Mouse (Mus musculus) liver (tissue): ENCODE data around the gene Cd200r1.
"Not testable (repeated sequence)": the region's sequence is repeated elsewhere in the genome, so short reads cannot be mapped to it uniquely, and the experiment has no call there.

Experiments
- DNase-seq: peaks from one replicate; pipeline ENCODE4 v3.0.0-alpha.2; 2020; ENCODE audit warnings: mixed read lengths

Cd200r1 gene

DNA sequence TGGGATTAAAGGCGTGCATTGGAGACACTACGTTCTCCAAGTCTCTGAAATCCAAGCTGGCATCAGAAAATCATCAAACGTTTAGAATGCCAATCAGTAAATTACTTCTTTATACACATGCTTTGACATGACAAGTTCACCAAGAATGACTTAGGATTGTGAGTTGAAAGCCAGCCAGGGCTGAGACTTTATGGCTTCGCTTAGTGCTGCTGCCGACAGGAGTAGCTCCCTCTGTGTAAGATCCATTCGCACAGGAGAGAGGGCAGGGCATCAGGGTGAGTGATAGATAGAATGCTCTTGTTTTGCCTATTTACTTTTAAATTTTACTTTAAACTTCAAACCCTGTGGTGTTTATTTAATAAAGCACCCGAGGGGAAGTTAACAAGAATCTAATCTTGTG is 2.0 kb downstream of the Cd200r1 start:
- DNase-seq: no peak

DNA sequence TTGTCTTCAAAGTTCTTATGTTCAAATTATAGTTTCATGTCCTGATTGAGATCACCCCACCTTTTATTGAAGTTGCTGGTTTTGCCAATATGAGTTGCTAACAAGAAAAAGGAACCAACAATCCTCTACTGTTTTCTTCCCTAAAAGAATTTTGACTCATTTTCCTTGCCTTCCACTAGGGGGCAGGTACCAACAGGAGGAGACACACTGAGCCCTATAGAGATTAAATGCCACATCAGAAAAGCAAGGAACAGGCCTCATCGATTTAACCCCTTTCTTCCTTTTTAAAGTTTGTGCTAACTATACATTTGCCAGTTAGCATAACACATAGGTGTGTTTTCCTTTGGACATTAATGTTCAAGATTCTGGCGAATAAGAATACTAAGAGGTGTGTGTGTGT is 2.4 kb downstream of the Cd200r1 start:
- DNase-seq: no peak

DNA sequence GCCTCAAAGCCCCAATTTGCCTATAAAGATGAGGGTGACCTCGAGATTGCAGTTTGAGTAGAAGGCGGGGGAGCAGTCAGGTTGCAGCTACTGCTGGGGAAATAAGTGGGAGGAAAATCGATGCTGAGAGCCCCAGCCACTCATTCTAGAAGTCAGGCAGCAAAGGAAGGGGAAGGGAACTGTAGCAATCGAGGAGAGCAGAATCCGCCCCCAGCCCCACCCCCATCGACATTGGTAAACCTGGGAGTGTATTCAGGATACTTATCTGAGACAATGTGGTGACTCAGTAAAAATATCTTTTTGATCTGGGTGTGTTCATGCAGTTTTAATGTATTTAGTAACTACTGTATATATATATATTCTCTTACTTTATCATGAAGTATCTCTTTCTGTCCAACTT is 7.0 kb downstream of the Cd200r1 start:
- peak; percentile 22 for DNase-seq

DNA sequence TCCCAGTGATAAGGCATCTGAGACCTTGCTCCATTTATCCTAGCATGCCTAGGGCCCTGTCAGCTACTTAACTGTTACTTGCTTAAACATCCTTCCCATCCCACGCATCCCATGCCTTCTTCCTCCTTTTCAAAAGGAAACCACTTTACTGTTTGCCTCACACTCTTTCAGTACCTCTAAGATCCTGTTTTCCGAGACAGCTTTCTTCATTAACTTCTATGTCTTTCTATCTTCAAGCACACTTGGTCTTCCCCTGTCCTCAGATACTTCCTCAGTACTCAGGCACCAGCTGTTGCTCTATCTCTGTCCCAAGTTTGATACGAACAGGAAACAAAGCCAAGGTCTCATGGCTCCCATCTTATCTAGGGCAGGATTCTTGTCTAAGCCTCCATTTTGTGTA is 8.1 kb downstream of the Cd200r1 start:
- no peak for DNase-seq

DNA sequence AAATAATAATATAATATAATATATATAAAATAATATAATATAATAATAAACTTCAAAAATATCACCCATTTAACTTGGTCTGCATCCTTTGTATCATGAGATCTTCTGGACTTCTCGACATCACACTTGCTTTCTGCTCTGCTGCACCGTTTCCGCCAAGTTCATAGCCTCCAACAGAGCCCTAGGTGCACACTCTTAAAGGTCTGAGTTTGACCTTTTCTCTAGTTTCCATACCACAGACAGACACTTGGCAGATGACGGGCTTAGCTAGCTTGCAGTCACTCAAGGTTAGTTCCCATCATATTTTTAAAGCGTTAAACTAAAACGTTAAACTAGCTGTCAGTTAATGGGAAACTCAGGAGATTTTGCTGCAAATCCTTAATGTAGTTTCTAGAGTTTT is 8.7 kb downstream of the Cd200r1 start:
- DNase-seq: no peak

DNA sequence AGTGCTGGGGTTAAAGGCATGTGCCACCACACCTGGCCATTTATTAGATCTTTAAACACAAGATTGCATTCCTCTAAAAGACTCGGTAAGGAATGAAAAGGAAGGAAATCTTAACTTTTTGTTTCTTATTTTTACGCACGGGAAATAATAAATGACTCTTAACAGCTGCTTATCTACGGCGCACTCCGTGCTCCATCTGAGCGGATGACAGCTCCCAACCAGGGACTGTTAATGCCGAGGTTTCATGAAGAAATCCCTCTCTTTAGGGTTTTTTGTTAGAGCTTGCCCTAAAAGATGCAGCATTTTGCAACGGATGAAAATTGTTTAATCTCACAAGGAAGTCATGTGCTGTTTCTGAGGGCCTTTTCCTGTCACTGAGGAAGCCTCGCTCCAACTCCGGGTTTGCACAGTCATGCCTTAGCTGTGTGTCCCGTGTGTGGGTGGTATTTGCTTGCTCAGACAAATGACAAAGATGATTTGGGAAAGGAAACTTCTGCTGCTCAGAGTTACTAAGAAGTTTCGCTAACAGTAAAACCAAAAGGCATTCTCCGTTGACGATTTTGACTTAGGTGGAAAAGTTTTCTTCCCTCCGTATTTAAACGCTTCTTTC is 13.1 kb downstream of the Cd200r1 start:
- peak; percentile 54 for DNase-seq

DNA sequence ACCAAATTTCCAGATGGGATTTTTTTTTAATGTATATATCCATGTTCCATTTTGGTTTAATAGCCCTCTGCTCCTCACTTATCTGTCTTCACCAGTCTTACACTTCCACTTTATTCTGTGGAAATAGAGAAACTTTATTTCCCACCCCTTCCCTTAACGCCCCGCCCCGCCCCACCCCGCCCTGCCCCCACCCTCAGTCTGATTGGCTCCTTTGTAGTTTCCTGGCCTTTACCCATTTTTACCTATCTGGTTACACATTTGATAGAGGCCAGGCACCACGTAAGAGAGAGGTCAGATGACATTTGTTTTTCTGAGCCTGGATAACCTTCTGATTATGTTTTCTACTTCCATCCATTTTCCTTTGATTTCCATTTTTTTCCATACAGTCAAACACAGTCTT is 14.0 kb downstream of the Cd200r1 start:
- DNase-seq: peak; percentile 43

DNA sequence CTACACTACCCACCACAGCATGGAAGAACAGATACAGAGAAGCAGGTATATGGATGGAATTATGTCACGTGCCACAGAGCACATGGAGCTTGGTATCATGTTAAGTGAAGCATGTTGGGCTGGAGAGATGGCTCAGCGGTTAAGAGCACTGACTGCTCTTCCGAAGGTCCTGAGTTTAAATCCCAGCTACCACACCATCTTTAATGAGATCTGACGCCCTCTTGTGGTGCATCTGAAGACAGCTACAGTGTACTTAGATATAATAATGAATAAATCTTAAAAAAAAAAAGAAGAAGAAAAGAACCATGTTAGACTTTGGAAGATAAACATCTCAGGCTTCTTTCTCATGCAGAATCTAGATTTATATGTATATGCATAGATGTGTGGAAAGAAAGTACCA is 15.2 kb downstream of the Cd200r1 start:
- DNase-seq: no peak

DNA sequence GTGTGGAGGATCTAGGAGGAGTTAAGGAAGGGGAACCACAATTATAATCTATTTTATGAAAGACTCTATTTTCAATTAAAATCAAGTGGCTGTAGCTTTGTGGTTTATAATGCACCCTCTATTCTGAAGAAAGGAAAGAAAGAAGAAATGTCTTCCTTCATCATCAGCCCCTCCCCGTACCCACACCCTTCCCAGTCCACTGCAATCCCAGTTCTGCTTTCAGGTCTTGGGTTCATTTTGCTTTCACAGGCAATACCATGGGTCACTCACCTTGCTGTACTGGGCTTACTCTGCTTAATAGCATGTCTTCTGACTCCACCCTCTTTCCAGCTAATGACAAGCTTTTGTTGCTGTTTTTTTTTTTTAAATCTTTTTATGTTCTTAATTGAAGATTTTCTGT is 21.4 kb downstream of the Cd200r1 start:
- DNase-seq: no peak

DNA sequence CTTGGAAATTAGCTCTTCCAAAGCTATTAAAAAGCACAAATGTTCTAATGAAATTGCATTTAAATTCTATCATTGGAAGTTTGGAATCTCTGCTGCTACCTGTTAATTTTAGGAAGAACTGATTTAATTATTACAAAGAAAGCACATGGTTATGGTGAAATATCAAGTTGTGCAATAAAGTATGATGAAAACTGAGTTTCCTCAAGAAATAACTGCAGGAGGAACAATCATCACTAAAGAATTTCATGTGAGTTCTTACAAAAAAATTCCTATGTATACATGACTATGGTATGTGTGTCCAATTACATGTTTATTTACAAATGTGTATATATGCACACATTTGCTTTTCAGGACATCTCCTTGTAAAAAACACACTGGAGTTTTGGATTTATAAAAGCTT is 28.9 kb downstream of the Cd200r1 start:
- no peak for DNase-seq

DNA sequence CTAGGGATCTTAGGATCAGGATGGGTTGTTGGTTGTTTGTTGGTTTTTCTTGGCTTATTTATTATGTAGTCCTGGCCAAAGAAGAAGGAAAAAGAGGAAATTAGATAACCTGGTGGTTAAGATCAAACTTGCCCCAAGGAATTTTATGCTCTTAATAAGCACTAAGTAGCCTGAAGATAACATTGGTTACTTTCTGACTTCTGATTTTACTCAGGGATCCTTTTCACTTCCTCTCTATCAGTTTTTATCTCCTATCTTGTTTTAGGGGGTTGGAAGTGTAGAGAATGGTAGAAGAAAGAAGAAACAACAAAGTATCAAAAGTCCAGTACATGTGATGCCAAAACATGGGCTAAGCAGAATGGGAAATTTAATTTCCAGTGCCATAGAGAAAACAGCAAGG is 40.4 kb downstream of the Cd200r1 start:
- no peak for DNase-seq

DNA sequence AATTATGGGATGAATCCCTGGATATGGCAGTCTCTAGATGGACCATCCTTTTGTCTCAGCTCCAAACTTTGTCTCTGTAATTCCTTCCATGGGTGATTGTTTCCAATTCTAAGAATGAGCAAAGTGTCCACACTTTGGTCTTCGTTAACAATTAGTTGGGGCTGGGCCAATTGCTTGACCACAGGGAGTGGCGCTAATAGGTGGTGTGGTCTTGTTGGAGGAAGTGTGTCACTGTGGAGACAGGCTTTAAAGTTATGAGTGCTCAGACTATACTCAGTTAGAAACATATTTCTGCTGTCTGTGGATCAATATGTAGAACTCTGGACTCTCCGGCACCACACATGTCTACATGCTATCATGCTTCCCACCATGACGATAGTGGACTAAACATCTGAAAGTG is 44.7 kb downstream of the Cd200r1 start:
- not testable (repeated sequence) for DNase-seq

DNA sequence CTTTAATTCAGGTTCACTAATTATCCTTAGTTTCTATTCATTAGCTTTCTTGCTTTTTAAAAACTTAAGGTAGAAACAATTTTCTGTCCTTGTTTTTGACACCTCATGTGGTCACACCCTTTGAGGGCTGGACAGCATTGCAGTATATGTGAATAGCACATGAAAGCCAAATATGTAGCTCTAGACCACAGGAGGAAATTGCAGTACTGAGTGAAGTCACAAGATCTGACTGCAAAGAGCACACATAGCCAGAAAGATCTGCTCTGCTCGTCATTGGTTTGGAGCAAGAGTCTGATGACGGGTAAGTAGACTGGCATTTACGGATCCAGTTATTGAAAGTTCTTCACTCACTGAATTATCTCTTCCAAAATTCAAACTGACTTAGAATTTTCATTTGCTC is 46.0 kb downstream of the Cd200r1 start, which contains the start of gene Cd200r4:
TSS of gene Cd200r4 (plus strand) at position 190 of the 400 bp plus-strand sequence.
- DNase-seq: no peak

DNA sequence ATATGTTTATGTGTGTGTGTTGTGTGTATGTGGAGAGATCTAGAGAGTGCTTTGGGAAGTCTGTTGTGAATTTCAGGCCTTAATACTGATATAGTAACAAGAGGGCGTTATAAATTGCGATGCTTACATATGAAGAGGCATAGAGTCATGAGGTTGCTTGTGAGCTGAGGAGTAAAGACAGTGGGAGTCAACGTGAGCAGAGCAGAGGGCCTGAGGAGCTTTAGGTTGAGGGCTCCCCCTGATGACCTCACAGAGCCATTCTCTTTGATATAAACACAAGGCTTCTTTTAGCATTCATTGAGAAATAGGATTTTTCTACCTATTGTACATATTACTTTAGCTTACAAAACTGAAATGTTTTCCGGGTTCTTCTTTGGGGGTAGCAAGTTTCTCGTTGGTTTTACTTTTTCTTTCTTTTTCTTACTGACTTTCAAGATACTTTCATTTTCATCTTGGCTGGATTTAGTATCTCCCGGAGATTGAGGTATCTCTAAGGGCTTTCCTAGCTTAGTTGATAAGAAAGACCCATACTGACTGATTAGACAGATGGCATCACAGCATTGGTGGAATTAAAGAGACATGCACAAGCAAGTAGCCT is 47.0 kb downstream of the Cd200r1 start:
- no peak for DNase-seq

DNA sequence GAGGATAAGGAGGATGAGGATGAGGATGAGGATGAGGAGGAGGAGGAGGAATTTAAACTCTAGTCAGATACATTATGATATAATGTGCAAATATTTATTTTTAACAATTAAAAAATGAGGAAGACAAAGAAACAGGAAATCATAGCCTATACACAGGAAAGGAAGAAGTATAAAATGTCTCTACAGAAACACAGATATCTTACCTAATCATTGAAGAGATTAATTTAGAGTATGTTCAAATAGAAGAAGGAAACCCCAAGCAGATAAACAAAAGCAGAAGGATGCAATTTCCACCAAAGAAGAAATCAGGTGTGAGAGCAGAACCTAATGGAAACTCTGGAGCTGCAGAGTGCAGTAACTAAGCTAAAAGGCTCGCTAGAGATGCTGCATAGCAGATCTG is 52.5 kb downstream of the Cd200r1 start:
- no peak for DNase-seq

DNA sequence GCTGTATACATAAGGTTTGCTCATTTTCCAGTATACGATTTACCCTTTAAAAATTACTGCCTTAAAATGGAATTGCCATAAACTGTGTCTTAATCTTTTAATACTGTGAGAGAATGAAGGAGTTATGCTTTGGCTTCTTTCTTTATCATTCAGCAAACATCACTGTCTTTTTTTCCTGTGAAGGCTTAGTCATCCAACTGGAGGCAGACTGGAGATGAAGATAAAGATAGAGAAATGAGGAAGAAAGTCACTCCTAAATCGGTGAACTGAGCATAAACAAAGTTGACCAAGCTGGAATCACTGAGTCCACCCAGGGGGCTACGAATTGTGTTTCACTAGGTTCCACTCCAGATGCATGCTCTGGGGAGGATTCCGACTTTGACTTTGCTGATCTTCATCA is 55.0 kb downstream of the Cd200r1 start:
- DNase-seq: no peak

DNA sequence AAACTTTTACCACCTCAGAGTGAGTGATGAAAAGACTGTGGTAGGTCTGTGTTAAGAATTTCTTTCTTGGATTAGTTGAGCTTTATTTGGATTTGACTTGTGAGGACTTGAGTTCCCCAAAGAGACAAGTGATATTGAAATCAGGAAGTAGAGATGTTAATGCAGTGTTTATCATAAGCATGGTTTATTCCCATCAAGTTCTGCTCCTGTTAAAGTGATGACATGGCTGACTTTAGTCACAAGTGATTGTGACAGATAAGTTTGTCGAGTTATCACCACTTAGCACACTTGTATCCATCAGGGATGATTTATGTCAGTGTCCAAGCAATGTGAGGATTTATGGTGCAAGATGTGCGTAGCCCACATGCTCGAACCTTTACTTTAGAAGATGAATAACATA is 66.8 kb downstream of the Cd200r1 start:
- DNase-seq: no peak

DNA sequence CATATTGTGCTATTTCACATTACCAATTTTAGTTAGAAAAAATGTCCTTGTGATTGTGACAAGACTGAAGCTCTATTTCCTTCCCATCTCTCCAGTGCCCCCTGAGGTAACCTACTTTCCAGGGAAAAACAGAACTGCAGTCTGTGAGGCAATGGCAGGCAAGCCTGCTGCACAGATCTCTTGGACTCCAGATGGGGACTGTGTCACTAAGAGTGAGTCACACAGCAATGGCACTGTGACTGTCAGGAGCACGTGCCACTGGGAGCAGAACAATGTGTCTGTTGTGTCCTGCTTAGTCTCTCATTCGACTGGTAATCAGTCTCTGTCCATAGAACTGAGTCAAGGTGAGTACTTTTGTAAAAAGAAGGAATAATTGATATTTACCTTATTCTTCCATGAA is 67.7 kb downstream of the Cd200r1 start:
- DNase-seq: not testable (repeated sequence)
